ENCODE assay signal across 10 mouse cellular contexts in genomic region chr1:180405576-180406335, GRCm38 (mm10).
A peak's percentile ranks its signal among the peaks of the same experiment; 100 is the strongest.
DNase-seq lines count a peak whose midpoint lies in the region; ATAC-seq and TF ChIP-seq lines count a peak whose summit lies in the region.
"Had no signal": no experiment of that assay in that cellular context is flagged by ENCODE, and none has a peak within 500 bp of the region (broad histone marks: within the 10 kb centered on the region; RNA-seq: fewer than 3 reads in every experiment).

No protein-coding gene starts in this region.

- H3K4me3 ChIP-seq in kidney, adult 2 months (ENCODE audit: insufficient read depth, low read depth, low read length): no peak overlapping the region
- no peak overlapping the region for H3K4me3 ChIP-seq in lung, embryonic 14.5 days (ENCODE audit: low read depth, low read length)
- no peak overlapping the region for H3K4me3 ChIP-seq in midbrain, embryonic 13.5 days (replicated peaks)

- DNase-seq in adrenal gland, postnatal 10 days: peak; percentile 61
- no peak for DNase-seq in adrenal gland, postnatal 4 days (ENCODE audit: low spot score in 2 of 2)
- peak; percentile 72 to 87 for DNase-seq in heart, adult 18-20 months
- peak; percentile 89 for DNase-seq in kidney, adult 2 months
- no peak for DNase-seq in lung, embryonic 14.5 days
- DNase-seq in layer of hippocampus, postnatal 14 days (ENCODE audit: low spot score in 2 of 2): no peak
- no peak for DNase-seq in left cerebral cortex, postnatal 36 days (ENCODE audit: low spot score in 2 of 2)
- DNase-seq: spleen, adult 18-20 months had no signal

- ATAC-seq in lung, embryonic 14.5 days (ENCODE audit: insufficient read depth): no peak
- ATAC-seq in midbrain, embryonic 13.5 days: no peak
- ATAC-seq: midbrain, embryonic 16.5 days had no signal

- no peaks in the 10 kb centered on the region for H3K9me3 ChIP-seq in lung, embryonic 14.5 days (ENCODE audit: low read depth, low read length)
- H3K9me3 ChIP-seq in midbrain, embryonic 13.5 days: no peaks in the 10 kb centered on the region

- WGBS in kidney, adult 2 months: 54% methylated on average over 9 of the region's 9 CpGs
- 76% methylated on average over 9 of the region's 9 CpGs for WGBS in lung, embryonic 14.5 days
- WGBS in midbrain, embryonic 13.5 days: 87% methylated on average over 9 of the region's 9 CpGs

- H3K27ac ChIP-seq in kidney, adult 2 months (ENCODE audit: insufficient read depth, low read depth, low read length): peak overlapping the region; percentile 97
- peak overlapping the region; percentile 15; the same call in 1 of the 2 replicates for H3K27ac ChIP-seq in lung, embryonic 14.5 days (ENCODE audit: low read depth)
- no peak overlapping the region for H3K27ac ChIP-seq in midbrain, embryonic 13.5 days

- H3K4me1 ChIP-seq in kidney, adult 2 months (ENCODE audit: control insufficient read depth, insufficient read depth, low read length): peaks cover 34% of the 10 kb centered on the region
- H3K4me1 ChIP-seq in lung, embryonic 14.5 days (ENCODE audit: insufficient read depth): peaks cover 37% of the 10 kb centered on the region
- peaks cover 4% of the 10 kb centered on the region; the same call in 1 of the 2 replicates for H3K4me1 ChIP-seq in midbrain, embryonic 13.5 days (replicated peaks)

- no peak for TF ChIP-seq POLR2A in kidney, adult 2 months (IDR thresholded peaks at IDR 0.05; ENCODE audit: low read depth, low read length)

- TF ChIP-seq CTCF in kidney, adult 2 months (conservative IDR thresholded peaks at IDR 0.05; ENCODE audit: insufficient read depth, insufficient read length, low read depth, low read length): no peak
- TF ChIP-seq CTCF in lung, embryonic 14.5 days (IDR thresholded peaks at IDR 0.05; ENCODE audit: low read depth): no peak

- no peaks in the 10 kb centered on the region for H3K27me3 ChIP-seq in kidney, adult 2 months (replicated peaks; ENCODE audit: control insufficient read depth, insufficient read depth, low read length)
- no peaks in the 10 kb centered on the region for H3K27me3 ChIP-seq in lung, embryonic 14.5 days (ENCODE audit: insufficient read depth, low read length)
- H3K27me3 ChIP-seq in midbrain, embryonic 13.5 days: no peaks in the 10 kb centered on the region

- H3K36me3 ChIP-seq in kidney, adult 2 months (ENCODE audit: control insufficient read depth, insufficient read depth, low read length): no peaks in the 10 kb centered on the region
- H3K36me3 ChIP-seq in lung, embryonic 14.5 days (ENCODE audit: insufficient read depth): no peaks in the 10 kb centered on the region
- H3K36me3 ChIP-seq in midbrain, embryonic 13.5 days: no peaks in the 10 kb centered on the region

- no peak overlapping the region for H3K4me2 ChIP-seq in lung, embryonic 14.5 days
- no peak overlapping the region for H3K4me2 ChIP-seq in midbrain, embryonic 13.5 days (replicated peaks)

- H3K9ac ChIP-seq in lung, embryonic 14.5 days: no peak overlapping the region
- H3K9ac ChIP-seq in midbrain, embryonic 13.5 days (replicated peaks): no peak overlapping the region

- intact Hi-C loops in left cerebral cortex, postnatal 36 days (cut with DNase I): loop anchor here (5.0 kb wide), 1 partner anchor 73 kb away; the partner anchor contains the start of gene Itpkb

Comparison
In these comparisons a context has a peak if more than half of its experiments do, and no peak if none do; other contexts are left out.
1. DNase-seq: peak in adrenal gland, postnatal 10 days (single experiment), heart, adult 18-20 months (2 of 2) and kidney, adult 2 months (single experiment); none in adrenal gland, postnatal 4 days (0 of 2), lung, embryonic 14.5 days (single experiment), layer of hippocampus, postnatal 14 days (0 of 2) and left cerebral cortex, postnatal 36 days (0 of 2).